Comparison of ENCODE assay signal across 7 mouse cellular contexts in the genomic region with DNA sequence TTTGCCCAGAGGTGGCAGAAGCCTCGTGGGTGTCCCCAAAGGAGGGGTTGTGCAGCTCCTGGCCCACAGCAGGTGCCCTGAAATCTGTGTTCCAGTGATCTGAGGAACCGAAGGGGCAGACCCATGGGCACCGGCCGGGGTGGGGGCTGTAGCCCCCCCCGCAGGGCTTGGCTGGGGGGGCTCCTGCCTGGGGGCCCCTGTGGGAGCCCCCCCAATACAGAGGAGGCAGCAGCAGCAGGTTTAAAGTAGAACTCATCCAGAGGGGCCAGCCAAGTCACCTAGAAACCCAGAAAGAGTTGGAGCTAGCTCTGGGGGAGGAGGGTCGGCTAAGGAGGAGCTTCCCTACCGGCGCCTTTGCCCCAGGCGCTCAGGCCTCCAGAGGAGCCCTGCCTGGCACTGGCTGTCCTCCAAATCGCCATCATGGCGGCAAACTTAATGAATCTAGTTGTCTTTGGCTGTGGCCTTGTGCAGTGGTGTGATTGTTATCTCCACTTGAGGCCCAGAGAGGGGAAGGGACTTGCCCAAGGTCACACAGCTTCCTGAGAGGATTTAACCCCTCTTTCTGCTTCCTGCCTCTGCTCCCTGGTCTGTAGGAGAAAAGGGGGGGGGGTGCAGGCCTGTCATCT. TPM values are rescaled to one million over a fixed set of nuclear protein-coding genes. Genes with fewer than 3 reads are reported as not detected.
DNase-seq lines count a peak whose midpoint lies in the region; ATAC-seq and TF ChIP-seq lines count a peak whose summit lies in the region.

No protein-coding gene starts in this region.

- H3K27ac ChIP-seq in layer of hippocampus, adult 2 months: peak overlapping the region; percentile 15; the same call in 1 of the 2 replicates
- 0 out of 2 replicates have a peak overlapping the region, but pooled peaks have one; percentile 44 for H3K27ac ChIP-seq in hindbrain, embryonic 12.5 days
- no peak overlapping the region for H3K27ac ChIP-seq in midbrain, embryonic 16.5 days (ENCODE audit: low read length)

- ATAC-seq in hindbrain, embryonic 12.5 days (ENCODE audit: low FRiP score): no peak
- ATAC-seq in midbrain, embryonic 16.5 days: no peak

- H3K4me3 ChIP-seq in layer of hippocampus, adult 2 months: peak overlapping the region; percentile 30; the same call in 1 of the 2 replicates
- H3K4me3 ChIP-seq in hindbrain, embryonic 12.5 days: 0 out of 2 replicates have a peak overlapping the region, but pooled peaks have one; percentile 45
- H3K4me3 ChIP-seq in midbrain, embryonic 16.5 days (ENCODE audit: low read depth, low read length): no peak overlapping the region

- no peak for TF ChIP-seq POLR2A in brain, embryonic 14.5 days (IDR thresholded peaks at IDR 0.05; ENCODE audit: borderline replicate concordance, extremely low read depth, insufficient read depth, insufficient read length, poor library complexity, severe bottlenecking)

- 17% methylated on average over 11 of the region's 11 CpGs for WGBS in hindbrain, embryonic 12.5 days
- 22% methylated on average over 11 of the region's 11 CpGs for WGBS in midbrain, embryonic 16.5 days

- H3K27me3 ChIP-seq in hindbrain, embryonic 12.5 days: peaks cover 37% of the 10 kb centered on the region
- peaks cover 21% of the 10 kb centered on the region for H3K27me3 ChIP-seq in midbrain, embryonic 16.5 days (ENCODE audit: control insufficient read depth, insufficient read depth, low read depth, low read length)

- peak overlapping the region; percentile 56 for H3K4me2 ChIP-seq in hindbrain, embryonic 12.5 days (replicated peaks)
- no peak overlapping the region for H3K4me2 ChIP-seq in midbrain, embryonic 16.5 days (ENCODE audit: low read length)

- no peaks in the 10 kb centered on the region for H3K9me3 ChIP-seq in hindbrain, embryonic 12.5 days (replicated peaks)
- H3K9me3 ChIP-seq in midbrain, embryonic 16.5 days (replicated peaks; ENCODE audit: control insufficient read depth, low read length, poor library complexity, severe bottlenecking): no peaks in the 10 kb centered on the region

- TF ChIP-seq CTCF in layer of hippocampus, adult 2 months (conservative IDR thresholded peaks at IDR 0.05): no peak
- TF ChIP-seq CTCF in brain, embryonic 14.5 days (IDR thresholded peaks at IDR 0.05; ENCODE audit: borderline replicate concordance, extremely low read depth, insufficient read depth, insufficient read length): no peak

- no peaks in the 10 kb centered on the region for H3K36me3 ChIP-seq in hindbrain, embryonic 12.5 days
- H3K36me3 ChIP-seq in midbrain, embryonic 16.5 days (ENCODE audit: control insufficient read depth, insufficient read depth, low read length): no peaks in the 10 kb centered on the region

- DNase-seq in layer of hippocampus, adult 2 months (ENCODE audit: low spot score in 2 of 2): no peak
- DNase-seq in layer of hippocampus, adult 18-20 months (ENCODE audit: low spot score in 2 of 2): no peak
- peak; percentile 41 for DNase-seq in brain, embryonic 14.5 days (ENCODE audit: low read depth)
- no peak for DNase-seq in layer of hippocampus, adult 11-12 months (ENCODE audit: low spot score)
- DNase-seq in right cerebral cortex, adult 2 months (ENCODE audit: low spot score in 2 of 2): no peak

- H3K4me1 ChIP-seq in hindbrain, embryonic 12.5 days: peaks cover 24% of the 10 kb centered on the region
- peaks cover 15% of the 10 kb centered on the region for H3K4me1 ChIP-seq in midbrain, embryonic 16.5 days (ENCODE audit: control insufficient read depth, insufficient read depth, low read length)

- peak overlapping the region; percentile 23; the same call in 1 of the 2 replicates for H3K9ac ChIP-seq in hindbrain, embryonic 12.5 days
- H3K9ac ChIP-seq in midbrain, embryonic 16.5 days (ENCODE audit: low read depth, low read length): peak overlapping the region; percentile 31; the same call in 1 of the 2 replicates

RNA-seq across cellular contexts. Expression of gene Ppp1r14b, which starts 4.2 kb away (rescaled TPM):
- total RNA-seq in layer of hippocampus, adult 2 months (2021): 10 to 100 TPM; 68.2 to 71.4 TPM
- total RNA-seq in layer of hippocampus, adult 18-20 months (2021): 10 to 100 TPM; 60.8 to 61.9 TPM
- 359 and 550 TPM in 2 replicates for polyA plus RNA-seq in brain, embryonic 14.5 days (2012; rRNA removed)
- 259 and 281 TPM in 2 replicates for polyA plus RNA-seq in hindbrain, embryonic 12.5 days (2016; fragmentation: Nextera tagmentation; extraction: Ambion mirVana)
- polyA plus RNA-seq in midbrain, embryonic 16.5 days (2015; fragmentation: Nextera tagmentation; extraction: Ambion mirVana): 111 and 136 TPM in 2 replicates

RNA-seq across cellular contexts. Expression of gene Plcb3, which starts 5.7 kb away (rescaled TPM):
- 10 to 100 TPM; 14.8 to 17.4 TPM for total RNA-seq in layer of hippocampus, adult 2 months (2021)
- 10 to 100 TPM; 13.3 to 14.4 TPM for total RNA-seq in layer of hippocampus, adult 18-20 months (2021)
- 22.7 and 28.3 TPM in 2 replicates for polyA plus RNA-seq in brain, embryonic 14.5 days (2012; rRNA removed)
- 27.9 and 29.3 TPM in 2 replicates for polyA plus RNA-seq in hindbrain, embryonic 12.5 days (2016; fragmentation: Nextera tagmentation; extraction: Ambion mirVana)
- 9.7 and 10.7 TPM in 2 replicates for polyA plus RNA-seq in midbrain, embryonic 16.5 days (2015; fragmentation: Nextera tagmentation; extraction: Ambion mirVana)

RNA-seq across cellular contexts. Expression of gene Fkbp2, which starts 9.7 kb away (rescaled TPM):
- 10 to 100 TPM; 81.1 to 83.7 TPM for total RNA-seq in layer of hippocampus, adult 2 months (2021)
- total RNA-seq in layer of hippocampus, adult 18-20 months (2021): 10 to 100 TPM; 94.2 to 94.6 TPM
- 50.3 and 61.0 TPM in 2 replicates for polyA plus RNA-seq in brain, embryonic 14.5 days (2012; rRNA removed)
- 77.8 and 82.5 TPM in 2 replicates for polyA plus RNA-seq in hindbrain, embryonic 12.5 days (2016; fragmentation: Nextera tagmentation; extraction: Ambion mirVana)
- polyA plus RNA-seq in midbrain, embryonic 16.5 days (2015; fragmentation: Nextera tagmentation; extraction: Ambion mirVana): 114 and 129 TPM in 2 replicates

RNA-seq across cellular contexts. Expression of gene Vegfb, which starts 16.9 kb away (rescaled TPM):
- 10 to 100 TPM; 85.2 to 88.0 TPM for total RNA-seq in layer of hippocampus, adult 2 months (2021)
- 10 to 100 TPM; 95.2 to 95.4 TPM for total RNA-seq in layer of hippocampus, adult 18-20 months (2021)
- 28.6 and 39.3 TPM in 2 replicates for polyA plus RNA-seq in brain, embryonic 14.5 days (2012; rRNA removed)
- 32.2 and 37.0 TPM in 2 replicates for polyA plus RNA-seq in hindbrain, embryonic 12.5 days (2016; fragmentation: Nextera tagmentation; extraction: Ambion mirVana)
- polyA plus RNA-seq in midbrain, embryonic 16.5 days (2015; fragmentation: Nextera tagmentation; extraction: Ambion mirVana): 41.9 and 57.8 TPM in 2 replicates

RNA-seq across cellular contexts. Expression of gene Dnajc4, which starts 21.8 kb away (rescaled TPM):
- total RNA-seq in layer of hippocampus, adult 2 months (2021): 10 to 100 TPM; 26.1 to 27.6 TPM
- 10 to 100 TPM; 24.7 to 27.9 TPM for total RNA-seq in layer of hippocampus, adult 18-20 months (2021)
- polyA plus RNA-seq in brain, embryonic 14.5 days (2012; rRNA removed): 25.7 and 31.3 TPM in 2 replicates
- 20.5 and 24.0 TPM in 2 replicates for polyA plus RNA-seq in hindbrain, embryonic 12.5 days (2016; fragmentation: Nextera tagmentation; extraction: Ambion mirVana)
- polyA plus RNA-seq in midbrain, embryonic 16.5 days (2015; fragmentation: Nextera tagmentation; extraction: Ambion mirVana): 21.6 and 22.9 TPM in 2 replicates
